Mouse (Mus musculus) forebrain, embryonic 16.5 days (tissue): ENCODE measurements at regions not wholly inside any gene's neighbourhood (a gene's known extent, or its start where the extent isn't known, plus 50 kb on each side); places are given as distances from the start of the nearest gene placed in this dataset.

Source experiments
- ATAC-seq: fragments of 200-750 bp; cut with Nextera tagmentation; 2 replicates; pipeline ENCODE4 v1.8.0; 2017; ENCODE audit warnings: mild to moderate bottlenecking, moderate library complexity
- H3K27ac ChIP-seq: fragments of 300-500 bp; sonication (generic); 2 replicates; pipeline ENCODE4 v1.5.1; 2014; ENCODE audit warnings: low read length, control low read depth
- H3K27me3 ChIP-seq: fragments of 300-500 bp; sonication (generic); replicated peaks from 2 replicates; pipeline ENCODE4 v1.6.1; 2014; ENCODE audit warnings: low read length; ENCODE audit not compliant: control insufficient read depth, insufficient read depth
- H3K36me3 ChIP-seq: fragments of 300-500 bp; sonication (generic); 2 replicates; pipeline ENCODE4 v1.6.1; 2014; ENCODE audit not compliant: control insufficient read depth, insufficient read depth
- H3K4me1 ChIP-seq: fragments of 300-500 bp; sonication (generic); replicated peaks from 2 replicates; pipeline ENCODE4 v1.6.1; 2014; ENCODE audit warnings: low read length; ENCODE audit not compliant: control insufficient read depth, insufficient read depth
- H3K4me2 ChIP-seq: fragments of 300-500 bp; sonication (generic); 2 replicates; pipeline ENCODE4 v1.6.1; 2014; ENCODE audit warnings: mild to moderate bottlenecking, low read length, control low read depth
- H3K4me3 ChIP-seq: fragments of 300-500 bp; sonication (generic); replicated peaks from 2 replicates; pipeline ENCODE4 v1.5.1; 2014; ENCODE audit warnings: mild to moderate bottlenecking, low read length, control low read depth
- H3K9ac ChIP-seq: fragments of 300-500 bp; sonication (generic); replicated peaks from 2 replicates; pipeline ENCODE4 v1.6.1; 2014; ENCODE audit warnings: low read depth, low read length, control low read depth
- H3K9me3 ChIP-seq: fragments of 300-500 bp; sonication (generic); 2 replicates; pipeline ENCODE4 v1.6.1; 2016; ENCODE audit warnings: low read length; ENCODE audit not compliant: control insufficient read depth
- WGBS: fragments of 180-500 bp; shearing (Covaris S2); extraction: QIAGEN DNeasy Blood & Tissue Kit; methylation state at CpG from one replicate; pipeline ENCODE4 v1.1.7; 2014; 5-methylcytosine and 5-hydroxymethylcytosine counted together

DNA sequence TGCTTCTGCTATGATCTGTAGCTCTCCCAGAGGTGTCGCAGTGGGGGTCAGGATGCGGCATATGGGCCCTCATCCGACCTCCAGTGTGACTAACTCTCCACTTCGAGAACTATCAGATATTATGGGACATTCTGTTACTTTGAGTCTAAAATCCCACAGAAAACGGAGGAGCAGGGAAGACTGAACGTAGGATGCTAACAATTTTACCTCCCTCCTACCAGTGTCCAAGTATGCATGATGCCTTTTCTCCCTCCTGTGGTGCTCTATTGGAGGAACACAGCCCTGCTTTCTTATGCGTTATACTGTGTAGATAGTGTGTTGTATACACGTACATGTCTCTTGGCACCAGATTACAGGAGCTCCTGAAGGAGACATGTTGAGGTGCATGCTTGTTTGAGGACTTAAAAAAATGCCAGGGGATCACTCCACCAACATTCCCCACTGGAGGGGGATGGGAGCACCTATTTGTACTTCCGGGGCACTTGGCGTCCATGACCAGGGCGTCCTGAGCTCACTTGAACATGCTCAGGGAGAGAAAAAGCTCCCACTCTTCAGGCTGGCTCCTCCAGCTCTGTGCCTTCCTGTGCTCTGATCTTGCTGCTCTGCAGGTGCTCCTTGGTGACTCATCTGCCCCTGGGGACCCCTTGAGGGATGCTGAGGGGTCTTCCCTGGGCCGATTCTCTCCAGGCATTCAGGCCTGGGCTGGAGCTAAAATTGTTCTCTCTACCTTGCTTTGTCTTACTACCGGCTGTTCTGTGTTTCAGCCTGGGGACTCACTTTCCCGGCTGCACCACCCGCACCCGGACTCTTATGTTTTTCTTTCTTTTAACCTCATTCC, 73.6 kb upstream of the Bod1 start:
- Histone ChIP-seq H3K9ac (no peak overlapping the region), H3K36me3 (no peaks in the 10 kb centered on the region), H3K4me2 (no peak overlapping the region), H3K9me3 (no peaks in the 10 kb centered on the region), H3K27ac (no peak overlapping the region), H3K4me3 (no peak overlapping the region), H3K4me1 (peaks cover 2% of the 10 kb centered on the region; the same call in 1 of the 2 replicates), H3K27me3 (no peaks in the 10 kb centered on the region)
- no peak for ATAC-seq
- 60% methylated on average over 16 of the region's 16 CpGs for WGBS

DNA sequence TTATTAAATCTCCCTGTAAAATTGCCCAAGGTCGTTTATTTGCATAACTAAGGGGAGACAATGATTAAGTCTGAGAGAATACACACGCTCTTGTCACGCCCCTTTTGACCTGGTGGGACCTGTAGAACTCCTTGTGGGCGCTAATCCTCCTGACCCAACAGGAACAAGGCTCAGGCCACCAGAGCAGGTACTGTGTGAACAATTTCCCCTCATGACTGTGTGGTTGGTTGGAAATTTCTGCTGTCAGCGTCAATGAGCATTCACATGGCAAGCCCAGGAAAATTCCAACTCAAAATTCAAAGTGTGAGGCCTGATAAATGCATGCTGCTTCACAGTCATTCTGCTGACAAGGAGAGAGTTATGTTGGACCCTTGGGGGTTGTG, 74.2 kb upstream of the Bod1 start:
- WGBS, result 21% methylated on average over 5 of the region's 5 CpGs
- H3K4me1 ChIP-seq, result peaks cover 2% of the 10 kb centered on the region; the same call in 1 of the 2 replicates
- H3K4me2 ChIP-seq, result no peak overlapping the region
- H3K27me3 ChIP-seq, result no peaks in the 10 kb centered on the region
- H3K27ac ChIP-seq, result no peak overlapping the region
- no peaks in the 10 kb centered on the region for H3K9me3 ChIP-seq
- H3K9ac ChIP-seq, result no peak overlapping the region
- H3K4me3 ChIP-seq, result no peak overlapping the region
- H3K36me3 ChIP-seq, result no peaks in the 10 kb centered on the region
- ATAC-seq, result no peak

DNA sequence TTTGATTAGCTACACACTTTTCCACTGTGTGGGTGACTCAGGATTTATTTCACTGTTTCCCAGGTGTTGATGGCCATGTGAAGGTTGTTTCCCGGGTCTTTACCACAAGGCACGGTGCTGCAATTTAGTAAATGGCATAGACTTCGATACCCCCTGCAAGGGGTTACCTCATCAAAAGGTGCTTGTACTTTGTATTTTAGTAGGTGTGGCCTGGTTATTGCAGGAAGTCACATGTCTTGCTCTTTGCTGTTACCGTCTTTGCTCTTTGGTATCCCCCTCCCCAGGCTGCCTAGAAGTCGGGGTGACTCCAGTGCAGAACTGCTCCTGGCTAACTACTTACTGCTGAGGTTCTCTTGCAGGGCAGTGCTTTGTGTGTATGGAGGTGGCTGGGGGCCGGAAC, 74.8 kb upstream of the Bod1 start:
- no peaks in the 10 kb centered on the region for H3K9me3 ChIP-seq
- 76% methylated on average over 6 of the region's 6 CpGs for WGBS
- H3K4me3 ChIP-seq, result no peak overlapping the region
- no peaks in the 10 kb centered on the region for H3K27me3 ChIP-seq
- peaks cover 2% of the 10 kb centered on the region; the same call in 1 of the 2 replicates for H3K4me1 ChIP-seq
- no peak overlapping the region for H3K27ac ChIP-seq
- ATAC-seq, result no peak
- H3K4me2 ChIP-seq, result no peak overlapping the region
- H3K36me3 ChIP-seq, result no peaks in the 10 kb centered on the region
- no peak overlapping the region for H3K9ac ChIP-seq

DNA sequence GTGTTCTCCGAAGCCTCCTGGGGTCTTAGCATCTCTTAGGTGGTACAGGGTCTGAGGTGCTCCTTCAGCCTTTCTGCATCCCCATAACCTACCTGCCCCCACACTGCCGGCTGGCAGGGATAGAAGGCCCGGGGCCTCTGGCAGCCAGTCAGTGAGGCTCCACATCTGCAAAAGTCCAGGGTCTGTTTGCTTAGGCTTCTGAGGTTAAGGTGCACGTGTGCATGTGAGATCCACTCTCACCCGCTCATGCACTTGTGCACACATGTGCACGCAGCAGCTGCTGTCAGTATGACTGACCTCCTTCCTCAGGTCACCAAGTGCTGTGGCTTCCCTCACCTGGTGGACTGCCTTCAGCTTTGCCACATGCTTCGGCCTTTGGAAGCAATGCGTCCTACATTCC, 75.3 kb upstream of the Bod1 start:
- Histone ChIP-seq H3K4me1 (peaks cover 2% of the 10 kb centered on the region; the same call in 1 of the 2 replicates), H3K36me3 (no peaks in the 10 kb centered on the region), H3K4me2 (no peak overlapping the region), H3K4me3 (no peak overlapping the region), H3K9me3 (no peaks in the 10 kb centered on the region), H3K9ac (no peak overlapping the region), H3K27me3 (no peaks in the 10 kb centered on the region), H3K27ac (no peak overlapping the region)
- ATAC-seq, result no peak
- WGBS, result 92% methylated on average over 8 of the region's 8 CpGs

DNA sequence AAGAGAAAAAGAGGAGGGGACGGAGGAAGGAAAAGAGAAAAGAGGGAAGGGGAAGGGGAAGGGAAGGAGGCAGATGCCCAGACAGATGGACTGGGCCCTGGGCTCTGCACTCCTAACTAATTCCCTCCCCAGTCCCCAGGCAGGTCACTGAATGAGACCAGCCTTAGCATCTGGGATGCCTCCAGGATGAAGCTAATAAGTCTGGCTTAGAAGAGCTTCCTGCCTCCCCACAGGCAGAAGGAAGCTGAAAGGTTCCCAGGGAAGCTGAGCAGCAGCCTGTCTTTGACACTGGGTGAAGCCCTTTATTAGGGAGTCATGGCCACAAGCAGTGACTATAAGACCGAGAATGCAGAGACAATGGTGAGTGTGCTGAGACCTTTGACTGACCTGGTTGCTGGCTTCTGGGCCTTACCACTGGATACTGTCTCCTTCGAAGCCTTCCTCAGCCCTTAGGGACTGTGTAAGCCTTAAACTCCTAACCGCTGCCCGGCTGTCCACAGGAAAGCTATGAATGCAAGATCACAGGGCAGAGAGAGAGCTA, 76.7 kb upstream of the Bod1 start:
- Histone ChIP-seq H3K9ac (no peak overlapping the region), H3K27ac (no peak overlapping the region), H3K4me3 (no peak overlapping the region), H3K27me3 (no peaks in the 10 kb centered on the region), H3K9me3 (no peaks in the 10 kb centered on the region), H3K4me2 (no peak overlapping the region), H3K4me1 (peaks cover 3% of the 10 kb centered on the region), H3K36me3 (no peaks in the 10 kb centered on the region)
- 72% methylated on average over 5 of the region's 5 CpGs for WGBS
- no peak for ATAC-seq

DNA sequence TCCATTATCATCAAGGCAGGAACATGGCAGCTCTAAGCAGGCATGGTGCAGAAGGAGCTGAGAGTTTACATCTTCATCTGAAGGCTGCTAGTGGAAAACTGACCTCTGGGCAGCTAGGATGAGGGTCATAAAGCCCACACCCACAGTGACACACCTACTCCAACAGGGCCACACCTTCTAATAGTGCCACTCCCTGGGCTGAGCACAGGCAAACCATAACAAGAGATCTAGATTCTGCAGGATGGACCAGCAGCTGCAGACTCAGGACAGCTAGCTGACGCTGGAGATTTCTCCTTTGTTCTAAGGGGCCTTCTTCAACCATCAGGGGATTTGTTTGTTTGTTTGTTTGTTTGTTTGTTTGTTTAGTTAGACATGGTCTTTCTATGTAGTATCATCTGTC, 79.6 kb upstream of the Bod1 start:
- H3K9ac ChIP-seq, result no peak overlapping the region
- no peak overlapping the region for H3K27ac ChIP-seq
- H3K9me3 ChIP-seq, result no peaks in the 10 kb centered on the region
- ATAC-seq, result no peak
- peaks cover 8% of the 10 kb centered on the region for H3K4me1 ChIP-seq
- H3K36me3 ChIP-seq, result no peaks in the 10 kb centered on the region
- no peak overlapping the region for H3K4me2 ChIP-seq
- no peak overlapping the region for H3K4me3 ChIP-seq
- no peaks in the 10 kb centered on the region for H3K27me3 ChIP-seq
- WGBS, result 100% methylated on average over 1 of the region's 1 CpGs

DNA sequence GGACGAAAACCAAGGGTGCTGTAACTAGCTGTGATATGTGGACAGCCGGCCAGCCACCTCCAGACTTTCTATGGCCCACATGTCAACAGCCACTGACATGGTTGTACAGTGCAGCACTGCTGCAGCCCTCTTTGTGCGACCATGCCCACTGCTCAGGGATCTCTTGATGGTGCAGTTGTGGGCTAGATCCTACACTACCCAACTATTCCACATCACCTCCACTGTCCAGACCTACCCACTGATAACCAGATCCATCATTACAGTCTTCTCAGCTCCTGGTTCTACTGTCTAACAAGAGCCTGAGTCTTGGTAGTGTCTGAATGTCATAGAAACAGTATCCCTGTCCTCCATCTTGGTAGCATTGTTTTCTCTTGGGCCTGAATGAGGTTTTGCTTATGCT, 81.5 kb upstream of the Bod1 start:
- Histone ChIP-seq H3K4me2 (no peak overlapping the region), H3K36me3 (no peaks in the 10 kb centered on the region), H3K27me3 (no peaks in the 10 kb centered on the region), H3K4me3 (no peak overlapping the region), H3K9ac (no peak overlapping the region), H3K9me3 (no peaks in the 10 kb centered on the region), H3K4me1 (peaks cover 8% of the 10 kb centered on the region), H3K27ac (peak overlapping the region; percentile 57; the same call in 1 of the 2 replicates)
- ATAC-seq, result peak; percentile 14
- 85% methylated on average over 3 of the region's 3 CpGs for WGBS

DNA sequence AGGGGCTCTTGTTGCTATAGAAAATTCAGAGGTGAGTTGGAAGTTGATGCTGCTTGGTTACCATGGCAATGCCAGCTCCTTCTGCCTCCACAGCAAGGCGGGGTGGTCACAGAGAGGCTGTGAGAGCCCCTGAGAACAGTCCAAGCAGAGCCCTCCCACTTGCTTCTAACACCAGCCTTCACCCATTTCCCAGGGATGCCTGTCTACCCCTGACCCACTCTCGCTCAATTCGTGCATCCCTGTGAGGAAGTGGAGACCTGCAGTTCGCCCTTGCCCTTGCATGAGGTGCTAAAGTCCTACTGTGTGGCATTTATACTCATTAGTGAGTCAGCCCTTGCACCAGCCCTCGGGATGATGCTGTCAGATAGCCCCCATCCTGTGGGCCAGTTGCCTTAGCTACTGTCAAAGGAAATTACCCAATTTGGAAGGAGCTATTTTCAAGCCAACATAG, 82.1 kb upstream of the Bod1 start:
- no peak overlapping the region for H3K4me3 ChIP-seq
- H3K4me2 ChIP-seq, result no peak overlapping the region
- H3K27me3 ChIP-seq, result no peaks in the 10 kb centered on the region
- 40% methylated on average over 5 of the region's 5 CpGs for WGBS
- no peak overlapping the region for H3K9ac ChIP-seq
- H3K4me1 ChIP-seq, result peaks cover 8% of the 10 kb centered on the region
- no peaks in the 10 kb centered on the region for H3K9me3 ChIP-seq
- H3K27ac ChIP-seq, result peak overlapping the region; percentile 74
- peak; percentile 81 for ATAC-seq
- no peaks in the 10 kb centered on the region for H3K36me3 ChIP-seq

DNA sequence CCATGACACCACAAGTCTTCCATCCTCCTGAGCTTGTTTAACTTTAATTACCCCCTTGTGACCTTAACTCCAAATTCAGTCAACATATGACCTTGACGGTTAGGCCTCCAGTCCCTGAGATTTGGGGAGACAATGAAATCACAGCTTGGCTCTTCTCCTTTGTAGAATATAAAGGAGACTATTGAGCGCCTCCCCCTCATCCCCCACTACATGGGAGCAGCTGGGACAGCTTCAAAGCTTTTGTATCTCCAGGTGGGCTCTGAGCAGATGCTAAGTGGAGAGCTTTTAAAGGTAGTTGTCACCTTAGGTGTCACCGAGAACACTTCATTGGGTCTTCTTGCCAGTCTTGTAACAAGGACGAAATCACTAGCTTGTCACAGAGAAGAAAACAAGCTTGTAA, 82.7 kb upstream of the Bod1 start:
- WGBS, result 55% methylated on average over 4 of the region's 4 CpGs
- ATAC-seq, result no peak
- Histone ChIP-seq H3K9ac (no peak overlapping the region), H3K27ac (no peak overlapping the region; the same call in 1 of the 2 replicates), H3K36me3 (no peaks in the 10 kb centered on the region), H3K27me3 (no peaks in the 10 kb centered on the region), H3K9me3 (no peaks in the 10 kb centered on the region), H3K4me1 (peaks cover 8% of the 10 kb centered on the region), H3K4me2 (no peak overlapping the region), H3K4me3 (no peak overlapping the region)
